Mouse (Mus musculus): ENCODE measurements around the gene Atp1a3.

The Atp1a3 gene

DNA sequence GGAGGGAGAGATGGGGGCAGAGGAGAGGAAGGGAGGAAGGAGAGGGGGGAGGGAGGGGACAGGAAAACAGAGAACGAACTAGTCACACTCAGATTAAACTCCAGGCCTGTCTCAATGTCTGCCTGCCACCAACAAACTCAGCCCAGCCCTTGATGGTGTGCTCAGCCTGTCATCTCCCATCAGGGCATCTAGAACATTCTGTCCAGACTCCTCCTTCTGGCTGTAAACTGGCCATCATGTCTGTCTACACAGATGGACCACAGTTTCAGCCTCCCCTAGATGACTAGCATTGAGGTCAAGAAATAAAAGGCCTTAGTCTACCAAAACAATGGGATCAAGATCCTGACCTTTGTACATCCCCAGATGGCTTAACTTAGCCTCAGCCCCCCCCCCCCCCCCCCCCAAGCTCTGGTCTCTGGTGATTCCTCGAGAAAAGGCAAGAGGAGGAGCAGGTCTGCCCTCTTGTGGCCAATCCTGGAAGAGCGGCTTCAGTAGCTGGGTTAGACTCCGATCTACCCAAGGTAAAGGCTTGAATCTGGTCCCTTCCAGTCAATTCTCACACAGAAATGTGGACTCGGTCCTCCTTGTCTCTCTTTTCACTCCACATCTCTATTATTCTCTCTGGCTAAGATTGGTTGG lies 40.7 kb downstream of the Atp1a3 start:
- peak; percentile 93 for DNase-seq (ENCODE audit: low spot score)

DNA sequence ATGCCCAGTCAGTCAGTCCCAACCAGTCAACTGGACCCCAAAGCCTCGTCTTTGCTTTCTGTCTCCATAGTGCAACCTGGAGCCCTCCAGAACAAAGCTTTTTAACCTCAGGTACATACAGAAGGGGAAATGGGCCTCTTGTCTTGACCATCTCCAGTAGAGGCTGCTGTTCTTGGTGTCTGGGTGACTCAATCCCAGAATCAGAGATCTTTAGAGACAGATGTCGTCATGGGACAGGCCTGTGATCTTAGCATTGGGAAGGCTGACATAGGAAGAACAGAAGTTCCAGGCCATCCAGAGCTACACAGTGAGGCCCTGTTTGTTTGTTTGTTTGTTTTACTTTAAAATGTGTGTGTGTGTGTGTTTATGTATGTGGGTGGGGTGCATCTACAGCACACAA lies 41.5 kb downstream of the Atp1a3 start:
- no peak for DNase-seq (ENCODE audit: low spot score)

DNA sequence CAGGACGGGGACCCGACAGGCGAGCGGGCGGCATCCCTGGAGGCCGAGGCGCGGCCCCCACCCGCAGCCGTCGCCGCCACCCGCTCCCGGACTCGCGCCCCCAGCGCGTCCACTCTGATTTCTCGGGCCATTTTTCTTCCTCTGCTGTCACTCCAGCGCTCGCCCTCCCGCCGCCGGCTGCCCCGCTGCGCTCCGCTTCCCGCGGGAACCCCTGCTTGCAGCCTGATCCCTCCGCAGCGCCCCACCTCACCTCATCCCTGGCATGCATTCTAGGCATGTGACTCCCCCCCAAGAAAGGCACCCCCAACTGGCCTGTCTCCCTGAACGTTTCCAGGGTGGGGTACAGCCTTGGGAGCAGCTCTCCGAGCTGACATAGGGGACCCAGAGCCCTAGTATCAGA lies 50.5 kb downstream of the Atp1a3 start:
- no peak for DNase-seq (ENCODE audit: low spot score)

DNA sequence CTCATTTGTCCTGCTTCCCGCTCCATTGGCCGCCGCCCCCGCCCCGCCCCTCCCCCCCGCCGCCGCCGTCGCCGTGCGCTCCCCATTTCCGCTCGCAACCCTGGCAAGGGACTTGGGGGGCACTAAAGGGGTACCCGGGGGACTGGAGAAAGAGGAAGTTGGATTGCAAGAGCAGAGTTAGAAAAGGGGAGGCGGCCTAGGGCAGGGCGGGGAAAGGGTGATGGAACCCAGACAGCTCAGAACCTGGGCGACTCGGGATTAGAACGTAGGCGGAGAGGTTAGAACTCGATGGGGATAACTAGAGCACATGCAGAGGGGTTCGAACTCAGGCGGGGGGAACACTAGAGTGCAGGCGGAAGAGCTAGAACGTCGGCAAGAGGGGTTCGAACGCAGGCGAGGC lies 51.3 kb downstream of the Atp1a3 start:
- DNase-seq (ENCODE audit: low spot score) = peak; percentile 45

DNA sequence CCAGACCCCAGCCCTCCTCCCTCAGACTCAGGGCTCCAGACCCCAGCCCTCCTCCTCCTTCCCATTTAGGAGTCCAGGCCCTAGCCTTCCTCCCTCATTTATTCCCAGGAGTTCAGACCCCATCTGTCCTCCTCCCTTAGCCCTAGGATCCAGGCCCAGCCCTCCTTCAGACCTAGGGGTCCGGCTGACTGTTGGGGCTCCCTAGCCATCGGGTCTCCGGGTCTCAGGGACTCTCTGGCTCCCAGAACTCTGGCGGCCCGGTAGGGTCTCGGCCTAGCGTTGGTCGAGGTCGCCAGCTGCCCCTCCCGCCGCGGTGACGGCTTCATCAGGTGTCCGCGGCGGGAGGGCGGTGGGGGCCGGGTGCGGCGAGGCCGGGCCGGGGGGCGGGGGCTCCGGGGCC lies 51.8 kb downstream of the Atp1a3 start:
- DNase-seq (ENCODE audit: low spot score) = peak; percentile 46

DNA sequence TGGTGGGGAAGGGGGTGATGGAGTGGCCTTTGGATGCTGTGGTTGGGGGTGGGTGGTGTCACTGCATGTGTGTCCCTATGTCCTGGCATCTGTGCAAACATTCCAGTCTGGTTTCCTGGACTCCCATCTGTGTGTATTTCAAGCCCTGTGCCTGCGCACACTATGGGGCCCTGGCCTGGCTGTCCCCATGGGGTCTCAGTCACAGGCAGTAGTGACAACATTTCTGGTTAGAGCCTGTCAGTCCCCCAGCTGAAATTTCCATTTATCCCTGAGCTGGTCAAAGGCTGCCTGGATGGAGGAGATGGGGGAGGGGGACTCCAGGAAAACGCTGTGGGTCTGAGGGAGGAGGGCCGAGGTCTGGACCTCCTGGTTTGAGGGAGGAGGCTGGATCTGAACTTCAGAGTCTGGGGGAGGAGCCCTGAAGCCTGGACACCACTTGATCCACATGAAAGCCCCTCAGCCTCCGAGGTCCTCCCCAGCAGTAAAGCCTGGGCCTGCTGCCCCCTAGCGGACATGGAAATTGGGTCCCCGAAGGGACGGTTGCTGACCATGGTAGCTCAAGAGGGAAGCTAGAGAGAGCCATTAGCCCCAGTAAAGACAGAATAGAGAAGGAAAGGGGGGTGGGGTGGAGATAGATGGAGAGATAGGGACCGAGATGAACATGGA lies 55.7 kb downstream of the Atp1a3 start:
- peak; percentile 93 for DNase-seq (ENCODE audit: low spot score)

DNA sequence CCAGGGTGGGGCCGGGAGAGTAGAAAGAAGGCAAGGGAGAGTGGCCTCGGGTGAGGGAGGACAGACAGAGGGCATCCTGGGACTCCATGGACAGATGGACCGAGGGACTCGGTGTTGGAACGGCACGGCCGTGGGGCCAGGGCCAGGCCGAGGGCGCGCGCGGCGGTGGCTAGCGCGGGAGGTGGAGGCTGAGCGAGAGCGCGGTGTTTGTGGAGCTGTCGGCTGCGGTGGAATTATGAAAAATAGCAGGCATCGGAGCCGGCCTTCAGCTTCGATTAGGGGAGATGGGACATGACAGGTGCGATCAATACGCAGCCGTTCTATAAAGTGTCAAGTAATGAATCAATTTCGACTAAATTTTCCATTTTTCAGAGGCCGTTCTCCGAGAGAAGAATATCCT lies 57.0 kb downstream of the Atp1a3 start:
- no peak for DNase-seq (ENCODE audit: low spot score)

DNA sequence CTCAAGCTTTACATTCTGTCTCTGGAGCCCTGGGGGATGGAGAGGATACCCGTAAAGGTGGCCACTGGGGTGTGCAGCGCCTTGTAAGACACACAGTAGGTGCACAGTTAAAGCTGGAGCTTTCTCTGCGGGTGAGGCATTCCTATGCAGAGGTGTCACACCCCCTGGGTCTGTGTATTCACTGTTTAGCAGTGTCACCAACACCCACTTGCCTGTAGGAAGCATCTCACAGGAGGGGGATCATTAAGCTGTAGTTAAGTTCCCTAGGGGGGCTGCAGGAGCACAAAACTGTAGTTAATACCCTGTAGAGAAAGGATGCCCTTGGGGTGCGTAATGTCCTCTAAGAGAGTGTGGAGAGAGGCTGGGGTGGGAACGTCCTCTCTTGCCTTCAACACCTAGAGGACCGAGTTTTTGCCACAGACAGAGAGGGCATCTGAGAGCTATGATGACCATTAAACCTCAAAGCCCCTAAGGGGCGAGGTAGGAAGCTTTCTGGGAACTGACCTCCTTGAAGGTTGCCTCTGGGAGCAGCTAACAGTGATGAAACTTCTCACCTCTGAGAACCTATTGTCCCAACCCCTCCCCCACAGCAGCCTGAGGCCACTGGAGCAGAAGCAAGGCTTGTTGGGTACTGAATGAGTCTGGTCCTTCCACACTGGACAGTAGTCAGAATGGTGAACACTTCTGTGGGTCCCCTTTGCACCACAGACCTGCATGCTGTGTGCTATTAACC lies 58.3 kb downstream of the Atp1a3 start:
- DNase-seq (ENCODE audit: low spot score) = no peak

DNA sequence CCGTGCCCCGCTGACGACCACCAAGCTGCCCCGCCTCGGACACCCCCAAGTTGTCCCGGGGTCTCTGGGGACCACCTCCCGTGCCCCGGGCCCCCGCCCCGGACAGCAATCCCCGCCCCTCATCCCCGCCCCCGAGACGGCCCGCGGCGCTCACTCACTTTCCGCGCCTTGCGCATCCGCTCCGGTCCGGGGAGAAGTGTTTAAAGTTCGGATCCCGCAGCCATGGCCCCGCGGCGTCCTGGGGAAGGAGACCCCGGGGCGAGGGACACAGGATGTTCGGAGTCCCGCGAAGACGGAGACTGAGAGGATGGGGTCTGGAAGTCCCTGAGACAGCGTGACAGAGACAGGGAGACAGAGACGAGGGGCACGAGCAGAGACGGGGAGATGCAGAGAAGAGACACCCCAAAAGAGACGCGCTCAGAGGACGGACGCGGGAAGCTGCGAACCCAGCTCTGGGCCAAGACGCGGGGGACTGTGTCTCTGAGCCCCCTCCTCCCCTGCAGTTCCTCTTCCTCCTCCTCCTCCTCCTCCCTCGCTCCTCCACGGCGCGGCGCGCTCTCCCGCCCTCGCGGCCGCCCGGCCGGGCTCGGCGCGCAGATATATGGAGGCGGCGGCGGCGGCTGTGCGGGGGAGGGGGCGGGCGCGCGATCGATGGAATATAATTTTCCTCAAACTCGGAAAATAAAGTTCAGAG lies 61.4 kb downstream of the Atp1a3 start, which contains the start of gene Gm4881:
Gm4881 (minus strand) TSS at position 238 of the 694 bp plus-strand sequence.
- no peak for DNase-seq (ENCODE audit: low spot score)

DNA sequence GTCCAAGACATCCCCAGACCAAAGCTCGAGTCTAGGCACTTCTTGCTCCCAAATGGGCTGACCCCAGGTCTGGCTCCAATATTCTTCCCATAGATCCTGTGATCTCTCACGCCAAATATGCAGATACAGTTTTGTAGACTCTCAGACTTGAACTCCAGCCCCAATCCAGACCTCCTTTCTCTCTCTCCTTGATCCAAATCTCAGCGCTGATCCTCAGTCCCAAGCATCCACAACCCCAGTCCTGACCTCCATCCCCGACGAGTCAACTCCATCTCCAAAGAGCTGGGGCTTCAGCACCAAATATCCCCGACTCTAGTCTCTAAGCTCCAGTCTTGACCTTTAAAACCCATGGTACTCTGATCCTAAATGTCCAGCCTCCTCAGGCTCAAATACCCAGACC lies 62.1 kb downstream of the Atp1a3 start:
- DNase-seq (ENCODE audit: low spot score) = no peak

DNA sequence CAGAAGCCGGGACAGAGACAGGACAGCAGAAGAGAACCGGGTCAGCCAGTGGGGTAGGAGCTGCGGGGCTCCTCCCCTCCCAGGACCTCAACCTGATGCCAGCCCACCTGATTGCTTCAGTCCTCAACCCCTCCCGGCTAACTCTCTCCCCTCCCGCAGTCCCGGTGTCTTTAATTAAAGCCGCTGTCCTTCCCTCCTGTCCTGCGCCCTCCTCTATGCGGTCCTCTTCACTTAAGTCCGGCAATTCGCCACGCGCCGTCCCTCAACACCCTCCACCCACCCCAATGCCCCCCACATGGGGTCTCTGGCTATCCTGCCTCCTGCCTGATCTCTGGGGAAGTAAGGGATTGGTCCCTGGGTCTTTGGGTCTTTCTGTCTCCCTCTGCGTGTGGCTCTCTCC lies 74.1 kb downstream of the Atp1a3 start:
- DNase-seq (ENCODE audit: low spot score) = no peak

DNA sequence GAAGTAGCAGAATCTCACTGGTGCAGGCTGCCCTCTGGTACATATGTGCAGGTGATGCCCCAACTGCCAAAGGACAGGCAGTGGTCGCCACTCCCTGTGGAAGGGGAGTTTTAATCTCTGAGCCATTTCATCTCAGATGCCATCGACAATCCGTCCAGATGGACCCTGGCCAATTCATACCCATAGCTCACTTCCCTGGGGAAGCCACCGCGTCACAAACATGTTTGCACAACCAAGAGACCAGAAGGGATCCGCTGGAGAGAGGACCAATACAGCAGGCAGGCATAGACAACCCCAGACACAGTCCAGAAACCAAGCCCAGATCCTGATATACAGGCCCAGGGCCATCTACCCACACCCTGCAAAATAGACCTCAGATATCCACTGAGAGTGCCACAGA lies 75.3 kb downstream of the Atp1a3 start:
- no peak for DNase-seq (ENCODE audit: low spot score)

Data from embryo, embryonic 10.5 days (tissue).